8 mouse cellular contexts compared by ENCODE assay signal in genomic region chr10:126169874-126170163, GRCm38 (mm10).
DNase-seq lines count a peak whose midpoint lies in the region; ATAC-seq and TF ChIP-seq lines count a peak whose summit lies in the region.

No protein-coding gene starts in this region.

- WGBS in hindbrain, embryonic 11.5 days = 57% methylated on average over 5 of the region's 5 CpGs
- 70% methylated on average over 5 of the region's 5 CpGs for WGBS in hindbrain, embryonic 16.5 days
- WGBS in midbrain, postnatal 0 days = 67% methylated on average over 5 of the region's 5 CpGs
- 63% methylated on average over 5 of the region's 5 CpGs for WGBS in midbrain, embryonic 11.5 days
- WGBS in stomach, postnatal 0 days = 70% methylated on average over 5 of the region's 5 CpGs
- 65% methylated on average over 5 of the region's 5 CpGs for WGBS in midbrain, embryonic 10.5 days
- WGBS in forebrain, embryonic 14.5 days = 68% methylated on average over 5 of the region's 5 CpGs

- DNase-seq in hindbrain, embryonic 11.5 days (ENCODE audit: low spot score) = peak; percentile 29
- peak; percentile 33 for DNase-seq in midbrain, postnatal 0 days (ENCODE audit: low spot score)
- DNase-seq in midbrain, embryonic 11.5 days (ENCODE audit: low spot score, missing footprints) = no peak
- DNase-seq in stomach, postnatal 0 days (ENCODE audit: low spot score) = no peak
- DNase-seq in midbrain, embryonic 10.5 days (ENCODE audit: low spot score) = no peak
- DNase-seq in forebrain, embryonic 14.5 days (ENCODE audit: low spot score) = no peak

- TF ChIP-seq CTCF in midbrain, postnatal 0 days (IDR thresholded peaks at IDR 0.05) = peak; percentile 54
- TF ChIP-seq CTCF in cortical plate, adult 2 months (IDR thresholded peaks at IDR 0.05; ENCODE audit: extremely low read depth, insufficient read depth, low read length) = peak; percentile 24; the same call in 1 of the 2 replicates
- TF ChIP-seq CTCF in stomach, postnatal 0 days (IDR thresholded peaks at IDR 0.05; ENCODE audit: low read depth) = peak; percentile 45

- no peaks in the 10 kb centered on the region for H3K36me3 ChIP-seq in hindbrain, embryonic 11.5 days (ENCODE audit: control insufficient read depth, insufficient read depth, low read length)
- H3K36me3 ChIP-seq in hindbrain, embryonic 16.5 days (ENCODE audit: control insufficient read depth, insufficient read depth, low read length) = no peaks in the 10 kb centered on the region
- H3K36me3 ChIP-seq in midbrain, postnatal 0 days (ENCODE audit: insufficient read depth, low read length) = no peaks in the 10 kb centered on the region
- H3K36me3 ChIP-seq in midbrain, embryonic 11.5 days (ENCODE audit: control insufficient read depth, insufficient read depth, low read length) = no peaks in the 10 kb centered on the region
- H3K36me3 ChIP-seq in stomach, postnatal 0 days (ENCODE audit: control insufficient read depth, insufficient read depth, low read length) = no peaks in the 10 kb centered on the region
- no peaks in the 10 kb centered on the region for H3K36me3 ChIP-seq in midbrain, embryonic 10.5 days
- no peaks in the 10 kb centered on the region for H3K36me3 ChIP-seq in forebrain, embryonic 14.5 days (ENCODE audit: control insufficient read depth, insufficient read depth, low read length)

- no peak overlapping the region for H3K4me3 ChIP-seq in hindbrain, embryonic 11.5 days (ENCODE audit: low read depth, low read length)
- H3K4me3 ChIP-seq in hindbrain, embryonic 16.5 days (ENCODE audit: low read length) = no peak overlapping the region
- H3K4me3 ChIP-seq in midbrain, postnatal 0 days (ENCODE audit: low read depth, low read length) = no peak overlapping the region
- H3K4me3 ChIP-seq in midbrain, embryonic 11.5 days (ENCODE audit: low read depth, low read length) = no peak overlapping the region
- no peak overlapping the region for H3K4me3 ChIP-seq in cortical plate, adult 2 months (ENCODE audit: insufficient read depth, low read length)
- H3K4me3 ChIP-seq in stomach, postnatal 0 days (ENCODE audit: low read depth, low read length) = no peak overlapping the region
- no peak overlapping the region for H3K4me3 ChIP-seq in midbrain, embryonic 10.5 days
- no peak overlapping the region for H3K4me3 ChIP-seq in forebrain, embryonic 14.5 days (ENCODE audit: low read depth, low read length)

- H3K27ac ChIP-seq in hindbrain, embryonic 11.5 days (ENCODE audit: low read depth, low read length) = no peak overlapping the region
- no peak overlapping the region for H3K27ac ChIP-seq in hindbrain, embryonic 16.5 days (ENCODE audit: low read depth, low read length)
- no peak overlapping the region for H3K27ac ChIP-seq in midbrain, postnatal 0 days (ENCODE audit: low read depth, low read length)
- H3K27ac ChIP-seq in midbrain, embryonic 11.5 days (ENCODE audit: low read depth, low read length) = no peak overlapping the region
- no peak overlapping the region for H3K27ac ChIP-seq in cortical plate, adult 2 months (ENCODE audit: insufficient read depth, low read length)
- no peak overlapping the region for H3K27ac ChIP-seq in stomach, postnatal 0 days (replicated peaks)
- H3K27ac ChIP-seq in midbrain, embryonic 10.5 days (replicated peaks) = no peak overlapping the region
- no peak overlapping the region for H3K27ac ChIP-seq in forebrain, embryonic 14.5 days (ENCODE audit: low read depth, low read length)

- H3K9me3 ChIP-seq in hindbrain, embryonic 11.5 days (ENCODE audit: control insufficient read depth, low read length) = no peaks in the 10 kb centered on the region
- H3K9me3 ChIP-seq in hindbrain, embryonic 16.5 days (ENCODE audit: control insufficient read depth, low read length) = no peaks in the 10 kb centered on the region
- no peaks in the 10 kb centered on the region for H3K9me3 ChIP-seq in midbrain, postnatal 0 days (ENCODE audit: low read length)
- H3K9me3 ChIP-seq in midbrain, embryonic 11.5 days (ENCODE audit: control insufficient read depth, low read length) = no peaks in the 10 kb centered on the region
- H3K9me3 ChIP-seq in stomach, postnatal 0 days (ENCODE audit: control insufficient read depth, low read length) = no peaks in the 10 kb centered on the region
- no peaks in the 10 kb centered on the region for H3K9me3 ChIP-seq in midbrain, embryonic 10.5 days (replicated peaks)
- H3K9me3 ChIP-seq in forebrain, embryonic 14.5 days (replicated peaks; ENCODE audit: control insufficient read depth, low read length) = no peaks in the 10 kb centered on the region

- no peak for ATAC-seq in hindbrain, embryonic 11.5 days (ENCODE audit: low FRiP score)
- ATAC-seq in hindbrain, embryonic 16.5 days = no peak
- ATAC-seq in midbrain, postnatal 0 days (ENCODE audit: low FRiP score) = no peak
- ATAC-seq in midbrain, embryonic 11.5 days (ENCODE audit: low FRiP score) = no peak
- no peak for ATAC-seq in stomach, postnatal 0 days (ENCODE audit: low FRiP score, low TSS enrichment)
- ATAC-seq in forebrain, embryonic 14.5 days = no peak

- TF ChIP-seq POLR2A in cortical plate, adult 2 months (IDR thresholded peaks at IDR 0.05; ENCODE audit: extremely low read depth, insufficient read depth, low read length) = no peak

- H3K9ac ChIP-seq in hindbrain, embryonic 11.5 days (ENCODE audit: low read depth, low read length) = no peak overlapping the region
- no peak overlapping the region for H3K9ac ChIP-seq in hindbrain, embryonic 16.5 days (ENCODE audit: low read depth, low read length)
- no peak overlapping the region for H3K9ac ChIP-seq in midbrain, postnatal 0 days (replicated peaks; ENCODE audit: low read length, poor library complexity, severe bottlenecking)
- no peak overlapping the region for H3K9ac ChIP-seq in midbrain, embryonic 11.5 days (ENCODE audit: low read length)
- H3K9ac ChIP-seq in stomach, postnatal 0 days (ENCODE audit: low read length) = no peak overlapping the region
- no peak overlapping the region for H3K9ac ChIP-seq in forebrain, embryonic 14.5 days (ENCODE audit: low read length)

- H3K4me1 ChIP-seq in hindbrain, embryonic 11.5 days (replicated peaks; ENCODE audit: control insufficient read depth, insufficient read depth, low read length) = no peaks in the 10 kb centered on the region
- H3K4me1 ChIP-seq in hindbrain, embryonic 16.5 days (ENCODE audit: control insufficient read depth, insufficient read depth, low read depth, low read length) = no peaks in the 10 kb centered on the region
- H3K4me1 ChIP-seq in midbrain, postnatal 0 days (ENCODE audit: insufficient read depth, low read length) = no peaks in the 10 kb centered on the region
- no peaks in the 10 kb centered on the region for H3K4me1 ChIP-seq in midbrain, embryonic 11.5 days (ENCODE audit: control insufficient read depth, insufficient read depth, low read length)
- no peaks in the 10 kb centered on the region for H3K4me1 ChIP-seq in cortical plate, adult 2 months (ENCODE audit: control insufficient read depth, insufficient read depth, low read length)
- H3K4me1 ChIP-seq in stomach, postnatal 0 days (replicated peaks; ENCODE audit: control insufficient read depth, insufficient read depth) = no peaks in the 10 kb centered on the region
- no peaks in the 10 kb centered on the region for H3K4me1 ChIP-seq in midbrain, embryonic 10.5 days
- no peaks in the 10 kb centered on the region for H3K4me1 ChIP-seq in forebrain, embryonic 14.5 days (ENCODE audit: control insufficient read depth, insufficient read depth, low read length)

- H3K27me3 ChIP-seq in hindbrain, embryonic 11.5 days (ENCODE audit: control insufficient read depth, insufficient read depth, low read length) = no peaks in the 10 kb centered on the region
- H3K27me3 ChIP-seq in hindbrain, embryonic 16.5 days (replicated peaks; ENCODE audit: control insufficient read depth, insufficient read depth, low read length) = no peaks in the 10 kb centered on the region
- H3K27me3 ChIP-seq in midbrain, postnatal 0 days (ENCODE audit: insufficient read depth, low read length) = no peaks in the 10 kb centered on the region
- no peaks in the 10 kb centered on the region for H3K27me3 ChIP-seq in midbrain, embryonic 11.5 days (ENCODE audit: control insufficient read depth, insufficient read depth, low read length)
- H3K27me3 ChIP-seq in stomach, postnatal 0 days (ENCODE audit: control insufficient read depth, insufficient read depth, low read length) = no peaks in the 10 kb centered on the region
- no peaks in the 10 kb centered on the region for H3K27me3 ChIP-seq in midbrain, embryonic 10.5 days (ENCODE audit: low read depth, poor library complexity, severe bottlenecking)
- H3K27me3 ChIP-seq in forebrain, embryonic 14.5 days (replicated peaks; ENCODE audit: control insufficient read depth, insufficient read depth, low read length) = no peaks in the 10 kb centered on the region

- TF ChIP-seq EP300 in stomach, postnatal 0 days (optimal IDR thresholded peaks at IDR 0.05) = no peak

- H3K4me2 ChIP-seq in hindbrain, embryonic 11.5 days (replicated peaks; ENCODE audit: low read depth, low read length) = no peak overlapping the region
- H3K4me2 ChIP-seq in hindbrain, embryonic 16.5 days (ENCODE audit: low read length) = no peak overlapping the region
- no peak overlapping the region for H3K4me2 ChIP-seq in midbrain, postnatal 0 days (ENCODE audit: low read depth, low read length, poor library complexity, severe bottlenecking)
- H3K4me2 ChIP-seq in midbrain, embryonic 11.5 days = no peak overlapping the region
- H3K4me2 ChIP-seq in stomach, postnatal 0 days (replicated peaks; ENCODE audit: low read depth) = no peak overlapping the region
- H3K4me2 ChIP-seq in forebrain, embryonic 14.5 days (ENCODE audit: low read length) = no peak overlapping the region

Comparison
In these comparisons a context has a peak if more than half of its experiments do, and no peak if none do; other contexts are left out.
1. DNase-seq: peak in hindbrain, embryonic 11.5 days (single experiment) and midbrain, postnatal 0 days (single experiment); none in midbrain, embryonic 11.5 days (single experiment), stomach, postnatal 0 days (single experiment), midbrain, embryonic 10.5 days (single experiment) and forebrain, embryonic 14.5 days (single experiment).
2. Peak in every context shown above with its lines, with median percentiles within 50 percentile points of each other: CTCF ChIP-seq.